Mouse (Mus musculus): Measurements from ENCODE around the gene Cmah. TPM values are rescaled to one million over a fixed set of nuclear protein-coding genes. Genes with fewer than 3 reads are reported as not detected.
A peak's percentile ranks its signal among the peaks of the same experiment; 100 is the strongest.

Gene Cmah
- polyA plus RNA-seq, 1 experiment from 2014 or later = 0.13 TPM

GRCm38 (mm10) chr13:24511367-24511766 is 184.2 kb downstream of the Cmah start:
- Histone ChIP-seq H3K4me1 (peaks cover 7% of the 10 kb centered on the region; the same call in 1 of the 2 replicates), H3K27me3 (no peaks in the 10 kb centered on the region), H3K4me3 (no peak overlapping the region), H3K9ac (no peak overlapping the region), H3K9me3 (replicated peaks) (no peaks in the 10 kb centered on the region), H3K4me2 (no peak overlapping the region), H3K27ac (no peak overlapping the region), H3K36me3 (ENCODE audit: poor library complexity, severe bottlenecking) (no peaks in the 10 kb centered on the region)
- 88% methylated on average over 1 of the region's 1 CpGs for WGBS
- no peak for ATAC-seq

GRCm38 (mm10) chr13:24511932-24512520 is 184.8 kb downstream of the Cmah start:
- no peak overlapping the region for H3K4me3 ChIP-seq
- no peak overlapping the region for H3K4me2 ChIP-seq
- no peak overlapping the region for H3K9ac ChIP-seq
- H3K36me3 ChIP-seq (ENCODE audit: poor library complexity, severe bottlenecking) = no peaks in the 10 kb centered on the region
- ATAC-seq = no peak
- H3K27ac ChIP-seq = no peak overlapping the region
- H3K27me3 ChIP-seq = no peaks in the 10 kb centered on the region
- WGBS = 76% methylated on average over 14 of the region's 14 CpGs
- H3K4me1 ChIP-seq = peaks cover 7% of the 10 kb centered on the region; the same call in 1 of the 2 replicates
- no peaks in the 10 kb centered on the region for H3K9me3 ChIP-seq (replicated peaks)

- peaks cover 7% of the 10 kb centered on the region; the same call in 1 of the 2 replicates for H3K4me1 ChIP-seq
- ATAC-seq = no peak
- no peak overlapping the region for H3K27ac ChIP-seq
- no peak overlapping the region for H3K4me3 ChIP-seq
- WGBS = 87% methylated on average over 3 of the region's 3 CpGs
- no peaks in the 10 kb centered on the region for H3K9me3 ChIP-seq (replicated peaks)
- H3K9ac ChIP-seq = no peak overlapping the region
- H3K36me3 ChIP-seq (ENCODE audit: poor library complexity, severe bottlenecking) = no peaks in the 10 kb centered on the region
- H3K4me2 ChIP-seq = no peak overlapping the region
- no peaks in the 10 kb centered on the region for H3K27me3 ChIP-seq
These were observed 186.5 kb downstream of the Cmah start for GRCm38 (mm10) chr13:24513717-24514116.

GRCm38 (mm10) chr13:24515101-24515675 is 188.0 kb downstream of the Cmah start:
- no peak for ATAC-seq
- H3K27ac ChIP-seq = no peak overlapping the region
- WGBS = 43% methylated on average over 6 of the region's 6 CpGs

GRCm38 (mm10) chr13:24517757-24518156 is 190.6 kb downstream of the Cmah start:
- H3K9me3 ChIP-seq (replicated peaks) = no peaks in the 10 kb centered on the region
- no peak overlapping the region for H3K4me2 ChIP-seq
- H3K36me3 ChIP-seq (ENCODE audit: poor library complexity, severe bottlenecking) = no peaks in the 10 kb centered on the region
- H3K27me3 ChIP-seq = no peaks in the 10 kb centered on the region
- WGBS = 51% methylated on average over 2 of the region's 2 CpGs
- no peak overlapping the region for H3K9ac ChIP-seq
- no peak overlapping the region for H3K4me3 ChIP-seq
- H3K27ac ChIP-seq = no peak overlapping the region
- no peak for ATAC-seq
- H3K4me1 ChIP-seq = peaks cover 27% of the 10 kb centered on the region

More at GRCm38 (mm10) chr13:24515101-24515675, 188.0 kb downstream of the Cmah start:
- no peak overlapping the region for H3K4me2 ChIP-seq
- H3K9me3 ChIP-seq (replicated peaks) = no peaks in the 10 kb centered on the region
- no peaks in the 10 kb centered on the region for H3K27me3 ChIP-seq
- H3K36me3 ChIP-seq (ENCODE audit: poor library complexity, severe bottlenecking) = no peaks in the 10 kb centered on the region
- H3K4me3 ChIP-seq = no peak overlapping the region
- no peak overlapping the region for H3K9ac ChIP-seq
- peaks cover 7% of the 10 kb centered on the region; the same call in 1 of the 2 replicates for H3K4me1 ChIP-seq

- H3K36me3 ChIP-seq (ENCODE audit: poor library complexity, severe bottlenecking) = no peaks in the 10 kb centered on the region
- H3K4me2 ChIP-seq = no peak overlapping the region
- H3K4me3 ChIP-seq = no peak overlapping the region
- peaks cover 20% of the 10 kb centered on the region for H3K4me1 ChIP-seq
- H3K27me3 ChIP-seq = no peaks in the 10 kb centered on the region
- 35% methylated on average over 6 of the region's 6 CpGs for WGBS
- H3K9me3 ChIP-seq (replicated peaks) = no peaks in the 10 kb centered on the region
- no peak overlapping the region for H3K27ac ChIP-seq
- no peak for ATAC-seq
- no peak overlapping the region for H3K9ac ChIP-seq
These were observed 191.7 kb downstream of the Cmah start for GRCm38 (mm10) chr13:24518887-24519286.

- H3K4me1 ChIP-seq = peaks cover 20% of the 10 kb centered on the region
- H3K36me3 ChIP-seq (ENCODE audit: poor library complexity, severe bottlenecking) = no peaks in the 10 kb centered on the region
- H3K27me3 ChIP-seq = no peaks in the 10 kb centered on the region
- no peaks in the 10 kb centered on the region for H3K9me3 ChIP-seq (replicated peaks)
- no peak overlapping the region for H3K4me3 ChIP-seq
- H3K4me2 ChIP-seq = no peak overlapping the region
- 81% methylated on average over 14 of the region's 14 CpGs for WGBS
- H3K27ac ChIP-seq = no peak overlapping the region
- no peak for ATAC-seq
- no peak overlapping the region for H3K9ac ChIP-seq
These were observed 192.9 kb downstream of the Cmah start for GRCm38 (mm10) chr13:24519976-24520647.

GRCm38 (mm10) chr13:24520796-24521195 is 193.6 kb downstream of the Cmah start:
- Histone ChIP-seq H3K27ac (peak overlapping the region; percentile 26; the same call in 1 of the 2 replicates), H3K4me1 (peaks cover 20% of the 10 kb centered on the region), H3K36me3 (ENCODE audit: poor library complexity, severe bottlenecking) (no peaks in the 10 kb centered on the region), H3K27me3 (no peaks in the 10 kb centered on the region), H3K4me2 (peak overlapping the region; percentile 48; the same call in 1 of the 2 replicates), H3K9ac (no peak overlapping the region), H3K4me3 (no peak overlapping the region), H3K9me3 (replicated peaks) (no peaks in the 10 kb centered on the region)
- 82% methylated on average over 10 of the region's 10 CpGs for WGBS
- ATAC-seq = no peak

GRCm38 (mm10) chr13:24521446-24522342 is 194.5 kb downstream of the Cmah start:
- peak; percentile 90 for ATAC-seq
- Histone ChIP-seq H3K4me1 (peaks cover 20% of the 10 kb centered on the region), H3K36me3 (ENCODE audit: poor library complexity, severe bottlenecking) (no peaks in the 10 kb centered on the region), H3K4me3 (no peak overlapping the region), H3K9ac (peak overlapping the region; percentile 23; the same call in 1 of the 2 replicates), H3K9me3 (replicated peaks) (no peaks in the 10 kb centered on the region), H3K27me3 (no peaks in the 10 kb centered on the region), H3K27ac (peak overlapping the region; percentile 26; the same call in 1 of the 2 replicates), H3K4me2 (peak overlapping the region; percentile 48)
- WGBS = 23% methylated on average over 18 of the region's 18 CpGs

GRCm38 (mm10) chr13:24522343-24522837 is 195.2 kb downstream of the Cmah start:
- no peak overlapping the region; the same call in 1 of the 2 replicates for H3K27ac ChIP-seq
- peak overlapping the region; percentile 48; the same call in 1 of the 2 replicates for H3K4me2 ChIP-seq
- no peak overlapping the region for H3K4me3 ChIP-seq
- H3K36me3 ChIP-seq (ENCODE audit: poor library complexity, severe bottlenecking) = no peaks in the 10 kb centered on the region
- 83% methylated on average over 7 of the region's 7 CpGs for WGBS
- peaks cover 20% of the 10 kb centered on the region for H3K4me1 ChIP-seq
- H3K27me3 ChIP-seq = no peaks in the 10 kb centered on the region
- H3K9me3 ChIP-seq (replicated peaks) = no peaks in the 10 kb centered on the region
- H3K9ac ChIP-seq = peak overlapping the region; percentile 23; the same call in 1 of the 2 replicates
- ATAC-seq = no peak

- Histone ChIP-seq H3K36me3 (ENCODE audit: poor library complexity, severe bottlenecking) (no peaks in the 10 kb centered on the region), H3K27me3 (no peaks in the 10 kb centered on the region), H3K4me1 (peaks cover 20% of the 10 kb centered on the region), H3K9me3 (replicated peaks) (no peaks in the 10 kb centered on the region), H3K27ac (no peak overlapping the region), H3K4me3 (no peak overlapping the region), H3K4me2 (no peak overlapping the region), H3K9ac (no peak overlapping the region)
- WGBS = 71% methylated on average over 4 of the region's 4 CpGs
- ATAC-seq = no peak
These were observed 196.5 kb downstream of the Cmah start for GRCm38 (mm10) chr13:24523587-24524221.
